In genomic region chr4:120340686-120341085, GRCm38 (mm10) we compare ENCODE assay signal across 35 mouse cellular contexts. TPM values are rescaled to one million over a fixed set of nuclear protein-coding genes. Genes with fewer than 3 reads are reported as not detected.
"Had no signal": no experiment of that assay in that cellular context is flagged by ENCODE, and none has a peak within 500 bp of the region (broad histone marks: within the 10 kb centered on the region; RNA-seq: fewer than 3 reads in every experiment).

No protein-coding gene starts in this region.

- DNase-seq: left cerebral cortex, postnatal 4 days; liver; liver, embryonic 13.5 days; liver, postnatal 0 days; lung, adult 18-20 months; lung, adult 2 months; lung, embryonic 14.5 days; lung, postnatal 10 days; lung, postnatal 14 days; lung, postnatal 36 days; lung, postnatal 4 days; midbrain, embryonic 14.5 days had no signal

- H3K36me3 ChIP-seq: limb, embryonic 10.5 days; limb, embryonic 12.5 days; limb, embryonic 13.5 days; limb, embryonic 15.5 days; liver, embryonic 12.5 days; liver, embryonic 13.5 days; liver, embryonic 15.5 days; lung, embryonic 15.5 days; midbrain, embryonic 10.5 days; midbrain, embryonic 12.5 days; midbrain, embryonic 13.5 days; midbrain, embryonic 15.5 days had no signal

- H3K4me3 ChIP-seq: limb, embryonic 10.5 days; limb, embryonic 12.5 days; limb, embryonic 13.5 days; limb, embryonic 15.5 days; liver, embryonic 12.5 days; liver, embryonic 13.5 days; liver, embryonic 15.5 days; lung, embryonic 15.5 days; megakaryocyte, embryonic 14.5 days; midbrain, embryonic 10.5 days; midbrain, embryonic 12.5 days; midbrain, embryonic 13.5 days; midbrain, embryonic 15.5 days; myocyte had no signal

- H3K27me3 ChIP-seq: limb, embryonic 12.5 days; limb, embryonic 15.5 days; liver, embryonic 12.5 days; liver, embryonic 13.5 days; liver, embryonic 15.5 days; lung, embryonic 15.5 days; midbrain, embryonic 12.5 days; midbrain, embryonic 13.5 days; midbrain, embryonic 15.5 days had no signal

- ATAC-seq: liver, embryonic 12.5 days; liver, postnatal 0 days; lung, postnatal 0 days; midbrain, embryonic 13.5 days; midbrain, embryonic 15.5 days; midbrain, embryonic 16.5 days had no signal

- H3K9me3 ChIP-seq: limb, embryonic 10.5 days; limb, embryonic 12.5 days; limb, embryonic 13.5 days; limb, embryonic 15.5 days; liver, embryonic 12.5 days; liver, embryonic 13.5 days; liver, embryonic 15.5 days; lung, embryonic 15.5 days; megakaryocyte, embryonic 14.5 days; midbrain, embryonic 10.5 days; midbrain, embryonic 12.5 days; midbrain, embryonic 13.5 days; midbrain, embryonic 15.5 days had no signal

- H3K4me1 ChIP-seq: limb, embryonic 12.5 days; limb, embryonic 13.5 days; limb, embryonic 15.5 days; liver, embryonic 12.5 days; liver, embryonic 13.5 days; lung, embryonic 15.5 days; midbrain, embryonic 15.5 days had no signal

- H3K27ac ChIP-seq: limb, embryonic 10.5 days; limb, embryonic 12.5 days; limb, embryonic 13.5 days; limb, embryonic 15.5 days; liver, embryonic 12.5 days; liver, embryonic 13.5 days; liver, embryonic 14.5 days; liver, embryonic 15.5 days; lung, embryonic 15.5 days; macrophage; midbrain, embryonic 10.5 days; midbrain, embryonic 12.5 days; midbrain, embryonic 13.5 days; midbrain, embryonic 15.5 days had no signal

RNA-seq across cellular contexts. Expression of gene Foxo6, which starts 53.5 kb away (rescaled TPM):
- total RNA-seq: liver, adult 2 months; megakaryocyte progenitor cell, adult 5-6 weeks; megakaryocyte, adult 5-6 weeks; megakaryocyte-erythroid progenitor cell, adult 5-6 weeks; monocyte, adult 5-6 weeks had no signal
- polyA plus RNA-seq: limb, embryonic 10.5 days; liver, embryonic 12.5 days; liver, embryonic 13.5 days; liver, embryonic 15.5 days; liver, embryonic 16.5 days; liver, postnatal 0 days; macrophage had no signal
